Mouse (Mus musculus) lung, postnatal 0 days (tissue): ENCODE data around the gene Lhx1.

Experiments used
- CTCF ChIP-seq: IDR thresholded peaks from 2 replicates; pipeline ENCODE4 v1.5.1; 2016; ENCODE audit warnings: antibody characterized with exemption, mild to moderate bottlenecking
- EP300 ChIP-seq: IDR thresholded peaks from 2 replicates; pipeline ENCODE4 v1.6.1; 2016; ENCODE audit warnings: antibody characterized with exemption, mild to moderate bottlenecking, control low read depth

DNA sequence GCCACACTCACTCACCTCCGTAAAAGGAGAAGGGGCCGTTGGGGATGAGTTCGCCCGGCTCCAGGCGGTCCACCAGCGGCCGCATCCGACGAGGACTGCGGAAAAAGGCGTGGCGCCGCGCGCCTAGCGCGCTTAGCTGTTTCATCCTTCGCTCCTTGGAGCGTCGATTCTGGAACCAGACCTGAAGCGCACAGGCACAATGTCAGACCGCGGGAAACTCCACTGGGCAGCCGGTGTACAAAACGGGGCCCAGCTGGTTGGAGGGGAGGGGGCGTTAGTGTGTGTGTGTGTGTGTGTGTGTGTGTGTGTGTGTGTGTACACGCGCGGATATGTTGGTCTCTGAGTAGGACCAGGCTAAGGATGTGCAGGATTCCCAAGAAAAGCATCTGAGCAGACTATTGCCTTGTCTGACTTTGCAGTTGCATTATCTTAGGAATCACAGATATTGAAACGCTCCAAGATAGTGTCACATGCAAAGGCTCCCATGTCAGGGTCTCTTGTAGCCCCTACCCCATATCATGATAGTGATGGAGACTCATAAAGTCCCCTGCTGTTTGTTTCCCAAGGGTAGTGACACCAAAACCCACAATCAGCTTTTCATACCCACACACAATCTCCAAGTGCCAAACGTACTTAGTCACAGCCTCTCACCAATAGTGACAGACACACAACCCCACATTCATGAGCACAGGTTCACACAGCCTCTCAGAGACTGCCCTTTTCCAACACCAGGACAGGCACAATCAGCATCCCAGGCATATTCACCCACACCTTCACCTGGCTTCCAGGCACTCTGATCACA, 4.9 kb downstream of the Lhx1 start:
- TF ChIP-seq CTCF (no peak), EP300 (no peak)
